Mouse (Mus musculus): ENCODE results near the gene Fam229a.
"Not testable (repeated sequence)": the region's sequence is repeated elsewhere in the genome, so short reads cannot be mapped to it uniquely, and the experiment has no call there.

The Fam229a gene

GRCm38 (mm10) chr4:129490972-129491880 is at the start of gene Fam229a, which contains the start of gene Tssk3:
Gene Fam229a (plus strand): TSS chr4:129491190.
Gene Tssk3 (minus strand): TSS chr4:129491022.
- no peak for DNase-seq (ENCODE audit: low spot score in 2 of 2)

GRCm38 (mm10) chr4:129447360-129447759 is 43.6 kb upstream of the Fam229a start:
- DNase-seq (ENCODE audit: low spot score in 2 of 2) = no peak

- DNase-seq (ENCODE audit: low spot score in 2 of 2) = no peak
Observed at GRCm38 (mm10) chr4:129447778-129448563, 43.0 kb upstream of the Fam229a start.

- no peak for DNase-seq (ENCODE audit: low spot score in 2 of 2)
Observed at GRCm38 (mm10) chr4:129448713-129449112, 42.3 kb upstream of the Fam229a start.

- DNase-seq (ENCODE audit: low spot score in 2 of 2) = no peak
Observed at GRCm38 (mm10) chr4:129450851-129451250, 40.1 kb upstream of the Fam229a start.

- no peak for DNase-seq (ENCODE audit: low spot score in 2 of 2)
Observed at GRCm38 (mm10) chr4:129451471-129452169, 39.4 kb upstream of the Fam229a start.

- peak; percentile 52 to 74 for DNase-seq (ENCODE audit: low spot score in 2 of 2)
Observed at GRCm38 (mm10) chr4:129455265-129455664, 35.7 kb upstream of the Fam229a start.

GRCm38 (mm10) chr4:129456126-129456525 is 34.9 kb upstream of the Fam229a start:
- DNase-seq (ENCODE audit: low spot score in 2 of 2) = no peak

- not testable (repeated sequence) for DNase-seq (ENCODE audit: low spot score in 2 of 2)
Observed at GRCm38 (mm10) chr4:129457311-129457710, 33.7 kb upstream of the Fam229a start.

GRCm38 (mm10) chr4:129459726-129460125 is 31.3 kb upstream of the Fam229a start:
- no peak for DNase-seq (ENCODE audit: low spot score in 2 of 2)

- no peak for DNase-seq (ENCODE audit: low spot score in 2 of 2)
Observed at GRCm38 (mm10) chr4:129460827-129461182, 30.2 kb upstream of the Fam229a start.

- peak; percentile 100 for DNase-seq (ENCODE audit: low spot score in 2 of 2)
Observed at GRCm38 (mm10) chr4:129461183-129461960, 29.6 kb upstream of the Fam229a start, which contains the start of gene Bsdc1. Gene Bsdc1 (plus strand): TSS chr4:129461581.

GRCm38 (mm10) chr4:129462118-129462517 is 28.9 kb upstream of the Fam229a start:
- no peak for DNase-seq (ENCODE audit: low spot score in 2 of 2)

GRCm38 (mm10) chr4:129463097-129464059 is 27.6 kb upstream of the Fam229a start:
- DNase-seq (ENCODE audit: low spot score in 2 of 2) = peak; percentile 51 to 78

GRCm38 (mm10) chr4:129464286-129464815 is 26.6 kb upstream of the Fam229a start:
- peak in 1 of 2 experiments; percentile 34 for DNase-seq (ENCODE audit: low spot score in 2 of 2)

GRCm38 (mm10) chr4:129476047-129476446 is 14.9 kb upstream of the Fam229a start:
- no peak for DNase-seq (ENCODE audit: low spot score in 2 of 2)

GRCm38 (mm10) chr4:129479863-129480262 is 11.1 kb upstream of the Fam229a start:
- no peak for DNase-seq (ENCODE audit: low spot score in 2 of 2)

- DNase-seq (ENCODE audit: low spot score in 2 of 2) = no peak
Observed at GRCm38 (mm10) chr4:129481090-129481489, 9.9 kb upstream of the Fam229a start.

- DNase-seq (ENCODE audit: low spot score in 2 of 2) = no peak
Observed at GRCm38 (mm10) chr4:129494681-129495080, 3.7 kb downstream of the Fam229a start.

Data from spleen, postnatal 36 days (tissue).